Mouse (Mus musculus): Measurements from ENCODE around the gene Glipr1l1. TPM values are rescaled to one million over a fixed set of nuclear protein-coding genes. Genes with fewer than 3 reads are reported as not detected.

Glipr1l1 gene
- polyA plus RNA-seq (2021; fragmentation: Nextera tagmentation) = not detected in 2 replicates
- long read RNA-seq, experiment 1 = 0 reads
- long read RNA-seq, experiment 2 = 0 reads

GRCm38 (mm10) chr10:112059702-112060582 is at the start of gene Glipr1l1:
Gene Glipr1l1 (plus strand): TSS chr10:112060189.

GRCm38 (mm10) chr10:112083157-112083556 is 23.2 kb downstream of the Glipr1l1 start, which contains the start of gene Glipr1l2:
Gene Glipr1l2 (plus strand): TSS chr10:112083354.

Other genes with a start within 250 kb of the Glipr1l1 start
- gene Krr1, start 87.5 kb upstream of the Glipr1l1 start, polyA plus RNA-seq (2021; fragmentation: Nextera tagmentation) = 19.6 and 22.1 TPM in 2 replicates
- 1.2 and 2.6 TPM in 2 replicates for gene Glipr1, start 57.6 kb upstream of the Glipr1l1 start, polyA plus RNA-seq (2021; fragmentation: Nextera tagmentation)
- not detected in 2 replicates for gene Glipr1l2, start 23.2 kb downstream of the Glipr1l1 start, polyA plus RNA-seq (2021; fragmentation: Nextera tagmentation)
- gene Glipr1l3, start 100.1 kb downstream of the Glipr1l1 start, polyA plus RNA-seq (2021; fragmentation: Nextera tagmentation) = 0.18 TPM in 1 of 2 replicates, not detected in the other
- 0.21 and 0.28 TPM in 2 replicates for gene Caps2, start 103.4 kb downstream of the Glipr1l1 start, polyA plus RNA-seq (2021; fragmentation: Nextera tagmentation)
- gene Kcnc2, start 210.9 kb downstream of the Glipr1l1 start, polyA plus RNA-seq (2021; fragmentation: Nextera tagmentation) = 24.6 and 25.1 TPM in 2 replicates